Mouse (Mus musculus) CD4-positive, CD25-positive, alpha-beta regulatory T cell, adult 2 months (primary cell): ENCODE data around the gene Tmem151b.

Source experiments
- DNase-seq: peaks from one replicate; pipeline ENCODE4 v3.0.0-alpha.2; 2012; ENCODE audit warnings: low read depth, low spot score

The Tmem151b gene

GRCm38 (mm10) chr17:45549617-45550181, at the start of gene Tmem151b:
Gene Tmem151b, minus strand, starts transcription at chr17:45549677.
- DNase-seq: peak; percentile 62

- no peak for DNase-seq
These were observed 49.4 kb upstream of the Tmem151b start for GRCm38 (mm10) chr17:45598891-45599290.

GRCm38 (mm10) chr17:45598376-45598775, 48.9 kb upstream of the Tmem151b start:
- no peak for DNase-seq

- peak; percentile 30 for DNase-seq
These were observed 48.3 kb upstream of the Tmem151b start for GRCm38 (mm10) chr17:45597787-45598186.

GRCm38 (mm10) chr17:45596631-45597396, 47.3 kb upstream of the Tmem151b start:
- peak; percentile 72 for DNase-seq

- DNase-seq: peak; percentile 53
These were observed 46.4 kb upstream of the Tmem151b start for GRCm38 (mm10) chr17:45595736-45596390.

- peak; percentile 82 for DNase-seq
These were observed 45.6 kb upstream of the Tmem151b start for GRCm38 (mm10) chr17:45594881-45595735.

- DNase-seq: no peak
These were observed 44.7 kb upstream of the Tmem151b start for GRCm38 (mm10) chr17:45594195-45594594.

- no peak for DNase-seq
These were observed 44.0 kb upstream of the Tmem151b start for GRCm38 (mm10) chr17:45593479-45593878.

GRCm38 (mm10) chr17:45592606-45593431, 43.3 kb upstream of the Tmem151b start:
- no peak for DNase-seq

GRCm38 (mm10) chr17:45591701-45592605, 42.5 kb upstream of the Tmem151b start:
- DNase-seq: no peak

GRCm38 (mm10) chr17:45590410-45590809, 40.9 kb upstream of the Tmem151b start:
- DNase-seq: no peak

- no peak for DNase-seq
These were observed 40.4 kb upstream of the Tmem151b start for GRCm38 (mm10) chr17:45589844-45590243.

- DNase-seq: no peak
These were observed 39.8 kb upstream of the Tmem151b start for GRCm38 (mm10) chr17:45589236-45589635.

GRCm38 (mm10) chr17:45588370-45588769, 38.9 kb upstream of the Tmem151b start:
- DNase-seq: no peak

GRCm38 (mm10) chr17:45586449-45586837, 37.0 kb upstream of the Tmem151b start:
- DNase-seq: peak; percentile 43

GRCm38 (mm10) chr17:45585725-45586448, 36.4 kb upstream of the Tmem151b start:
- DNase-seq: no peak

- peak; percentile 74 for DNase-seq
These were observed 35.6 kb upstream of the Tmem151b start for GRCm38 (mm10) chr17:45584939-45585678.
